Mouse (Mus musculus): ENCODE measurements around the gene Srsf2. TPM values are rescaled to one million over a fixed set of nuclear protein-coding genes. Genes with fewer than 3 reads are reported as not detected.

Gene Srsf2
- total RNA-seq, 2 experiments from 2014 or later: 336 to 337 TPM

DNA sequence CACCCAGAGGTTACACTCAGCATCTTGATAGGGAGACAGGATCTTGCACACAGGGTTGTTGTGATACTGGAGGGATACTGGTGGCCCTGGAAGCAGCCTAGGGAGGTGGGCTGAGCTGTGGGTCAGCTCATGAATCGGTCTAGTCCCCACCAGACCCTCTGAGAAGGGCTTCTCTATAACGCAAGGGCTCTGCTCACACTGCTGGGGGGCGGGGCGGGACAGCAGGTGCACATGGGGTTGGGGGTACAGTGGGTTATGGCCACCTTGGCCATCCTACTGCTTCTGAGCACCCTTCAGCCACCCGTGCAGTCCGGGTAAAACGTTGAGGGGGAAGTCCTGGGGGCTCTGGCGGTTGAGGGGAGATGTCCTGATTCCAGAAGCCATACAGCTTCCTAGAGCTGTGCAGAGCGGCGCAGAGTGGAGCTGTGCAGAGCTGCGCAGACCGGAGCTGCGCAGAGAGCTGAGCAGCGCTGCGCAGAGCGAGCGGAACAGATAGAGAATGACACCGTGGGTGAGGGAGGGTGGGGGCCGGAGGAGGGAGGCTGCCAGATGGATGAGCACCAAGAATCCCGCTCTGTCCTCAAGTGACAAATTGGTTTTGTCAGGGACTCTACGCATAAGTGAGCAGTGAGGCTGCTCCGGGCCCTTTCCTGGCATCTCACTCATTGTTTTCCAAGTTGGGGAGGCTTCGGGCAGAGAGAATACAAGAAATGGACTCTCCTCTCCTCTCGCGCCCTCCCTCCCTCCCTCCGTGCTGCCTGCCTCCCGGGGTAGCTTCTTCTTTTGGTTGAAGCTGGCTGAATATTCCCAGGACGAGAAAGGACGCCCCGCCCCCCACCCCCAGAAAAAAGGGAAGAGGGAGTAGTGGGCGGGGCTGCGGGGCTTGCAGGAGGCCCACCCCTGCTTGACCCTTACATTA lies 41.7 kb downstream of the Srsf2 start:
- no peak for DNase-seq (ENCODE audit: low spot score in 2 of 2)

DNA sequence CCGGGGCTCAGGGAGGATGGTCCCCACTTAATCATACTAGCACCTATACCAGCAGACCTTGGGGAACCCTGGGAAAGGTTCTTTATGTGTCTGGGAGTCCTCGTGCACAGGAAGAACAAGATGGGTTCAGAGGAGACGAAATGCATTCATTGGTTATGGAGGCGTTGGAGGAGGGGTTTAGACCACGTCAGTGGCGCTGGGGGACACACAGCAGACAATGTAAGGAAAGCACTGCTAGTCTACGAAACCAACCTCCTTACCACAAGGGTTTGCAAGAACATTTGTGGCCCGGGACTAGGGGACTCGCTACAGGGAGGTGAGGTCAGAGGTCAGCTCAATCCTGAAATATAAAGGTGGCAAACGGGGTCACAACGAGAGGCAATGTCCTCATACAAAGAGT lies 42.4 kb downstream of the Srsf2 start:
- DNase-seq (ENCODE audit: low spot score in 2 of 2): no peak

DNA sequence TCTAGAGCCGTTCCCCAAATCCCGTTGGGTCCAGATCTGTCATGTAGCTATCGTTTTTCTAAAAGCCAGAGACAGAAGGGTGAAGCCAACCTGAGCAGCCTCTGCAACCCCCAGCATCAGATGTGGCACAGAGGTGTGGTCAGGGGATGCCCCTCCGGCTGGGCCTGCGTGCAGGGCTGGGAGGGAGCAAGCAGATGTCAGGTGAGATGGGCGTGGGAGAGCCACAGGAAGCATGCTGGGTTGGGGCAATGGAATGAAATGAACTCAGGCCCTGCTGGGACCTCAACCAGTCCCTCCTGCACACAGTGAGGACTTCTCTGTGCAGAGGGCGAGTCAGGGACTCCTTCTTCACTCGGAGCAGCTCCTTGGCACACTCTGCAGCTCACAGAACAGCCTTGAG lies 43.4 kb downstream of the Srsf2 start:
- DNase-seq (ENCODE audit: low spot score in 2 of 2): no peak

DNA sequence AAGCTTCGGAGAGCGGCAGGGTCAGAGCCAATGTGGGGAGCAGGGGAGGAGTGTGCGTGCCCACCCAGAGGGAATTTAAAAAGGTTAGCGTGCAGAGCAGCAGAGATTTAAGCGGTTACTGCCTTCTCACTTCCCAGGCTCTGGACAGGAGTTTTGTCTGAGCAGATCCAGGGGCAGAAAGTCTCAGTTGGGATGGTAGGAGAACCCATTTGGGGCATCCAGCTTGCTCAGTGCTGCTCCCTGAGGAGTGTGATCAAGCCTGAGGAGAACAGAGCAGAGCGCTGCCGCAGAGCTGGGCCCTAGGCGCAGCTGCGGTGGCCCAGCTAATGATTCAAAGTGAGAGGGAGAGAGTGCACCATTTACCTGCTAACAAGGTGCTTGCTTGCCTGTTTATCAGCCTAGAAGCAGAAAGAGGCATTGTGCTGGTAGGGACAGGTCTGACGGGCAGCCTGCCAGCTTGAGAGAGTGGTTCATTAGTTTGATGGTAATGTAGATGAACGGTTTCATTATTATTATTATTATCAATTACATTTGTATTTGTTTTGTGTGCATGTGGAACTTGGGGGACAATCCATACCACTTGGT lies 44.0 kb downstream of the Srsf2 start:
- no peak for DNase-seq (ENCODE audit: low spot score in 2 of 2)

DNA sequence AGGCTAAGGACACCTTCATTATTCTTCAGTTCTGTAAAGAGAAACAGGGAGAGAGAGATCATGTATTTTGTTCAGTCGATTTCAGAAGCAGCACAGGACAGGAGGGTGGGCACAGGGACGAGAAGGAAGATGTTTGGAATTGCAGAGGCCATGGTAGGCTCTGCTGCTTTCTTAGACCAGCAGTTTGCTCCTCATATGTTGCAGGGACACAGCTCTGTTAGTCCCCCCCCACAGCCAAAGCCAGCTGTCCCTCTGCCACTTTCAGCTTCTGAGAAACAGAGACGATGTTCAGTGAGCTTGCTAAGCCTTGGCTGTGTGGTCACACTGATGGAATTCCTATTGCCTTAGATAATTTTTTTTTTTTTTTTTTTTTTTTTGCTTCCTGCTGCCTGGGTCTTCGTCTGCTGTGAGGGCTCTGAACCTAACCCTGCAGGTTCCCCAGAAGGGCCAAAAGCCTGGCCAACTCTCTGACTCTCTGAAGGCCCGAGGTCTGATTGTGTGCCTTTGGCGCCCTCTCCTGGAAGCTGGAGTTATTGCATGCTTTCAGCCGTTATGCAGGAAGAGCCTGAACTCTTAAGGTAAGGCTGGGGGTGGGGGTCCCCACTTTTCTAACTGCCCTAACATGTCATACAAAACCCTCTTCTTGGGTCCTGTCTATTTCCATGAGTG lies 44.8 kb downstream of the Srsf2 start:
- peak; percentile 64 to 81 for DNase-seq (ENCODE audit: low spot score in 2 of 2)

DNA sequence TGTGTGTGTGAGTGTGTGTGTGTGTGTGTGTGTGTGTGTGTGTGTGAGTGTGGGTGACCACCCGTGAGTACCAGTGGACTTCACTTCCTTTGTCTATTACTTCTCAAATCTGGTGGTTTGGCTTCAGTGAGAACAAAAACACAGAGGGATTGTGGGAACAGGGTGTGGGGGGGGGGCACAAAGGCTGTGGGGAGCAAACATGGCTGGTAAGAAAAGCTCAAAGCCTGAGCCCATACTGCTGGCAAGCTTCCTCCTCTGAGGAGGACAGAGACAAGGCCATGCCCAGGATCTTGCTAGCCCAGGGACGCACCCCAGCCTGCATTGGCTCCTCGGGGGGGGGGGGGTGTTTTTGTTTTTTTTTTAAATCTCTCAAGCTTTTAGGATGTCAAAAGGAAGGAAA lies 45.4 kb downstream of the Srsf2 start:
- DNase-seq (ENCODE audit: low spot score in 2 of 2): no peak

DNA sequence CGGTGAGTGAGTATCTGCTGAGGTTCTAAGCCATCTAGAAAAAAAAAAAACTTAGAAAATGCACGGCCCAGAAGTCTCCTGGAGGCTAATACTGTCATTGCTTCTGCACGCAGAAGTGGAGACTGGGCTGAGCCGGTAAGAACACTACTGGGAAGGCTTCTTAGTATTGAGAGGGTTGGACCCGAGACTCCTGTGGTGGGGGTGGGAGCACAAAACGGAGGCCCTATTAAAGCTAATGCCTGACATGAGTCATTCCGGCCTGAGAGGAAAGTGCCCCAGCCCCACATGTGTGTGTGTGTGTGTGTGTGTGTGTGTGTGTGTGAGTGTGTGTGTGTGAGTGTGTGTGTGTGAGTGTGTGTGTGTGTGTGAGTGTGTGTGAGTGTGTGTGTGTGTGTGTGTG lies 45.8 kb downstream of the Srsf2 start:
- DNase-seq (ENCODE audit: low spot score in 2 of 2): no peak

DNA sequence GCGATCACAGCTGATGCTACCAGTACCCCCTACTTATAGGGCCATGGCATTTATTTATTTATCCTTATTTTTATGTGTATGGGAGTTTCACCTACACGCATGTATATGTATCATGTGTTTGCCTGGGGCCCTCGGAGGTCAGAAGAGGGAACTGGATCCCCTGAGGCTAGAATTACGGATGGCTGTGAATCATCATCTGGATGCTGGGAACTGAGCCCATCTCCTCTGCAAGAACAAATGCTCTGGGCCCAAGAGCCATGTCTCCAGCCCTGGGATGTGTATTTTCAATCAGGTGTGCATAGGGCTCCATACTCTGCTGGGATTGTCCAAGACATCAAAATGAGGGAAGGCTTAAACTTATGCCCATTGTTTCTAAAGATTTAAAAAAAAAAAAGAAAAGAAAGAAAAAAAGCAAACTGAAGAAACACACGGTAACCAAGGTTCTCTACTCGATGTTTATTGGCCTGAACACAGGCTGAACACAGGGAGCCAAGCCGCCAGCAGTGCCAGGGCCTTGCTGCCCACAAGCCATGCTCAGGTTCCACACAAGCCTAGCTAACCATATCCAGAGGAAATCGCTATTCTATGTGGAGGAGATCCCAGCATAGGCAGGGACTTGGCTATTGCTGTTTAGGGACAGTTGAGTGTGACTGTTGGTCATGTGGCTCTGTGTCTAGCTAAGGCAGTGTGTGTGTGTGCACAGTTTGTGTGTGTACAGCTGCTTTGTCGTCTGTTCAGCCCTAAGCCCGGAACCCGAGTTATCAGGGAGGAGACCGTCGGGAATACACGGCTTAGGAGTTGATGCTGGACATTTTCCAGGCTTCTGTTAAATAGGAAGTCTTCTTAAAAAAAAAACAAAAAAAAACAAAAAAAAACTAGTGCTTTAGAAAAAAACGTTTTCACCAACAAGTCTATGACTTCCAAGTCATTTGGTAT lies 46.5 kb downstream of the Srsf2 start:
- no peak for DNase-seq (ENCODE audit: low spot score in 2 of 2)

DNA sequence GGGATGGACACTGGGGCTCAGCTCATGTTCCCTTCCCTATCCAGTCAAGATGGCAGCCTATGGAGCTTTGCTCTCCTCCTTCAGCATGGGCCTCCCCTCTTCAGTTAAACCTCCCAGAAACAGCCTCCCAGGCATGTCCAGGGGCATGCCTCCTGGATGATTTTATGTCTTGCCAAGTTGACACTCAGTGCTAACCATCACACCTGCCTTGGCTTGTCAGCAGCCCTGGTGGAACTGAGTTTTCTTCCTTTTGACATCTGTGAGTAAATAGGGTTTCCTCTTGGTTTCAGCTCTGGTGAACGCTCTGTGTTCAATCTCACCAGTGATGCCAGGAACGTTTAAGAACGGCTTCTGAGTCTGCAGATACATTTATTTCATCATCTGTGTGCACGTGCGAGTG lies 50.2 kb downstream of the Srsf2 start:
- DNase-seq (ENCODE audit: low spot score in 2 of 2): no peak

DNA sequence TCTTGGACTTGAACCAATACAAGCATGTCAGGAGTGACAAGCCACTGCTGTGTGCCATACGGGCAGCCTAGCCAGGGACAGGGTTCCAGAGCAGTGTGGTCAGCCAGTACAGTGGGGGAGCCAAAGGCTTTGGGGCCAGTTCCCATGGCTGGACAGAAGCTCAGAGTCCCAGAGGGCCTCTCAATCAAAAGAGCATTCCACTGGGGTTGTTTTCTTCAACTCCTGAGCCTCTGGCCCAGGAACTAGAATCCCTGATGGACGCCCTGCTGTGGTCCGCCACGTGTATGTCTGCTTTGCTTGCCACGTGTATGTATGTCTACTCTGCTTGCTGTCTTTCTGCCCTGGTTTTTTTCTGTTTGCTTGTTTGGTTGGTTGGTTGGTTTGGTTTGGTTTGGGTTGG lies 51.8 kb downstream of the Srsf2 start:
- DNase-seq (ENCODE audit: low spot score in 2 of 2): no peak

Other genes starting within 250 kb of the Srsf2 start
- gene Rhbdf2, start 226.1 kb downstream of the Srsf2 start, total RNA-seq (2021): 10 to 100 TPM; 18.0 TPM
- gene Prcd, start 199.6 kb downstream of the Srsf2 start, total RNA-seq (2021): 1 to 10 TPM; 5.2 to 5.5 TPM
- 10 to 100 TPM; 39.7 to 43.6 TPM for gene Cygb, start 198.8 kb downstream of the Srsf2 start, total RNA-seq (2021)
- gene St6galnac1, start 77.6 kb downstream of the Srsf2 start, total RNA-seq (2021): under 1 TPM; 0.17 to 0.37 TPM
- gene Mxra7, start 25.0 kb downstream of the Srsf2 start, total RNA-seq (2021): 10 to 100 TPM; 53.5 to 64.9 TPM
- 10 to 100 TPM; 34.1 to 34.2 TPM for gene Mettl23, start 9.8 kb downstream of the Srsf2 start, total RNA-seq (2021)
- 10 to 100 TPM; 38.6 to 39.2 TPM for gene Jmjd6, start 9.6 kb downstream of the Srsf2 start, total RNA-seq (2021)
- gene Mfsd11, start 654 bp downstream of the Srsf2 start, total RNA-seq (2021): 10 to 100 TPM; 40.9 to 43.9 TPM
- gene Mgat5b, start 65.8 kb upstream of the Srsf2 start, total RNA-seq (2021): 1 to 10 TPM; 4.1 to 4.5 TPM

All from adrenal gland, postnatal 4 days (tissue).